Mouse (Mus musculus) cerebellum, postnatal 10 days (tissue): Measurements from ENCODE around the gene Hspb8.
"Not testable (repeated sequence)": the region's sequence is repeated elsewhere in the genome, so short reads cannot be mapped to it uniquely, and the experiment has no call there.

Source experiments
- DNase-seq, 2 experiments: peaks; one replicate each; pipeline ENCODE4 v3.0.0; 2021; ENCODE audit warnings: mixed read lengths in 2 of 2

The Hspb8 gene

GRCm38 (mm10) chr5:116387302-116387935 lies 35.2 kb downstream of the Hspb8 start:
- no peak for DNase-seq

DNA sequence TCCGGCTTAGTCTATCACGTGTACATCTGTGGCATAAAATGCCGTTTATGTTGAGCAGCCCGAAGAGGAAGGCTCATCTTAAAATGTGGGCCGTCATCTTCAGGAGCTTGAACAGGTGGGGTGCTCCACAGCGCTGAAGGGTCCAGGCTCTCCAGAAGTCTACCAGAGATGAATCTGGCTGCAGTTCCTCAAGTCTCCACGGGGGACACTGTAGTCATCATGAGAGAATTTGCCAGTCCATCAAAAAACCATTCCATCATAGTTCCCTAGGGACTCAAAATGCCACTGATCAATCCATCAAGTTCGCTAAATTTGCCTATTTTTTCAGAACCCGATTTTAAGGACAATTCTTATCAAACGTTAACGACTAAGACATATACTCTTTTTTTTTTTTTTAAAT lies 36.6 kb downstream of the Hspb8 start:
- peak; percentile 86 to 91 for DNase-seq

DNA sequence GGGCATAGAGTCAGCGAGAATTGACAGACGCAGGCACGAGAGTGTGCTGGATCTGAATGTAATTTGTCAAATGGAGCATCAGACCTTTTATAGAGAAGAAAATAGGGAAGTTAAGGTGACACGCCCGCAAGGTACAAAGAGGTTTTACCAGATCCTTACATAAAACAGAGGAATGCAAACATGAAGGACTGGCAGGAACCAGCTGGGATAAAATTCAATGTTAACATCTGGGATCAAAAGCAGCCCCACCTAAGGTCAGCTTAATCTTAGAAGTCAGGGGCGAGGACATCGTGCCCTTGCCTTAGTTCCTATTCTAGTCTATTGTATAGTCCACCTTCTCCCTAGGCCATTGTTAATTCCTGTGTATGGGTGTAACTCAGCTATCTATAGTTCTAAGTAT lies 40.0 kb downstream of the Hspb8 start:
- DNase-seq: not testable (repeated sequence)

DNA sequence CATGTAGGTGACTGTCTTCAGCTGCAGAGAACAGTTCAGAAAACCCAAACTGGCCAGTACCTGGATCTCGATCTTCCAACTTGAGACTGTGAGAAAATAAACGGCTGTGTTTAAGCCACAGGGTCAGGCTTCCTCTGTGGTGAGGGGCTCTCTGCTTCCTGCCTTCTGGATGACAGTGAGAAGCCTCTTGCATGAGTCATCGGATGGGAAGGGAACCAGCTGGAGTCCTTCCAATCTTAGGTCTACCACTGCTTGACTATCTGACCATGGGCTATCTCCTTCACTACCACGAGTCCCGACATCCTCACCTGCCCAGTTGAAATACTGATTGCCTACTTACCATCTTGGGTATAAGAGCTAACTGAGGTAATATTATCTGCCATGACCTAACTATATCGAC lies 40.9 kb downstream of the Hspb8 start:
- peak; percentile 19 to 34 for DNase-seq

DNA sequence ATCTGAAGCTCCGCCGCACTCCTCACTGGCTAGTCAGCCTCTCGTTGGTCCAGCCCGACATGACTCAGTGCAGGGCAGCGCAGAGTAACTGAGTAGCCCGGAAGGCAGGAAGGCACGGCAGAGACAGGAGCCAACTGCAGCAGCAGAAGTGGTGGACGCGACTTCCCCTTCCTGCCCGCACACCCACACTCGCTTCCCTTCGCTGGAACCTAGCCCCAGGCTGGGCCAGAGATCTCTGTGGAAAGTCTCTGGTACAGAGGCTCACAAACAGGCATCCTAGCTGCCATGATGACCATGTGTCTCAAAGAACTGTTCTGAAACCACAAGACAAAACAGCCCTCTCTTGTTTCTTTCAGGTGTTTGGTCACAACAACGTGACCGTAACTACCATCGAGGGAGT lies 41.4 kb downstream of the Hspb8 start:
- DNase-seq: no peak

DNA sequence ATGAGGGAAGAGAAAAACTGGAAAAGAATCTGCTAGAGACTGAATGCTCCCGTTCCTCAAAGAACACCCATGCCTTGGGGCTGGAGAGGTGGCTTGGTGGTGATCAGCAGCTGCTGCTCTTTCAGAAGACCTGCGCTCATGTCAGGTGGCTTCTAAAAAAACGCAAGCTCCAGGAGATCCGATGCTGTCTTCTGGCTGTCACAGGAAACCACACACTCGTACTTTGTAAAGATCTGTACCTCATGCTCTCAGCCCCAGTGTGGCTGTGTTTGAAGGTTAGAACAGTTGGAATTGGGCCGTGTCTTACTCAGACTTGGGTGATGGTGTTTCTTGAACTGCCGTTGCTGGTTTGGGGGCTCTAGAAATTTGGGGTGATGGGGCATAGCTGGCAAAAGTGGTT lies 42.3 kb downstream of the Hspb8 start:
- no peak for DNase-seq

GRCm38 (mm10) chr5:116378872-116379271 lies 43.8 kb downstream of the Hspb8 start:
- DNase-seq: no peak

DNA sequence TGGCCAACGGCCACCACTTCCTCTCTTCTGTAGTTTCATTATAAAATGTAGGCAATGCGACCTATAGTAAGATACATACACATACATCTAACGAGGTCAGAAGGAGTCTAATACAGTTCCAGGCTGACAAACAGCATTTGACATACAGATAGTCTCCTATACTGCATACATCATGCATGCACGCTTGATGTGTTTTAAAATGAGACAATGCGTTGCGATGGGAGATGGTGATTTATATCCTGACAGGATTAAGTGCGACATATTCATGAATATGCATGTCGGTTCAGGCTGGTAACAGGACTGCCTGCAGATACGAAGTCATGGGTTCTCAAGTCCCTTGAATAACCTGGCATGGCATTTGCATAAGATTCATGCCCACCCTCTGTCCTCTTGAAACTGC lies 54.7 kb downstream of the Hspb8 start:
- no peak for DNase-seq

DNA sequence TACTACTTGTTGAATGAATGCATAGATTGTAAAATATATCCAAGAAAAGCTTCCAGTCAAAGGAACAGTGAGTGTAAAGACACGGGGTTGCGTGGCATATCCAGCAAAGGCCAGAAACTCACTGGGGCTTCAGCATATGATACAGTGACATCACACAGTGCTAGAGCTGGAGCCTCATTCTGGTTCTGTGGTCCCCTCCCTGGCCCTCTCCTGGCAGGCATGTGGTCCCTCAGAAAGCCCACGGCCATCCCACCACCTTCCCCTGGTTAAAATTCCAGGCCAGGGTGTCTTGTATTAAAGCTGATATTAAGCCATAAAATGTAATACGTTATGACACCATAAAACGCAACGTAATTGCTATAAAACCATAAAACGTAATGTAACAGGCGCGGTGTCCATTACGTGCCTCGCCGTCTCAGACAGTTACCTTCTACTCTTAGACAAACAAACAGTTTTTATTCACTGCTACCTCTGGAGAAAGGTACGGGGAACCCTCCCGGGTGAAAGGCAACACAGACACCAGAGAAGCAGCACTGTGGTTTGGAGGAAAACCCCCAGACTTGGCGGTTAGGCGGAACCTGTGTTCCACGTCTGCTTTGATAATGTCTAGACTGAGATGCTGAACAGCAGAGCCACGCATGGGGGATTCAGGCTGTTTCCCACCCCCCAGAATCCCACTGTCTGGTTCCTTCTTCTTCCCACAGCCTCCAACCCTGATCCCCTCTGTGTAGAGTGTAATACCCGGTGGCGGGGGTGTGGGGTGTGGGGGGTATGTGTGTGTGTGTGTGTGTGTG lies 55.6 kb downstream of the Hspb8 start:
- DNase-seq: no peak

DNA sequence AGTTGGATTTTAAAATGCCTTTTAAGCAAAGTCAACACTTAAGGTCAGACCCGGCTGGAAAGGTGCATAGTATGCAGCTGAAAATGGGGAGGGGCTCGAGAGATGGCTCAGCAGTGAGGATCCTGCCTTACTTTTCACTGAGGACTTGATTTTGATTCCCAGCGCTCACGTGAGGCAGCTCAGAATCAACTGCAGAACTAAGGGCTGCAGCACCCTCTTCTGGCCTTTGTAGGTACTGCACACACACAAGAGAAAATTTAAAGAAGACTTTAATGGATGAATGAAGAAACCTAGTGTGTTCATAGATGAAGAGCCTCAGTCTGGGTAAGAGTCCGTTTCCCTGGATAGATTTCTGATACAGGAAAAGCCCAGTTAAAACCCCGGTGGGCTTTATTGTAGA lies 61.3 kb downstream of the Hspb8 start:
- DNase-seq: no peak

DNA sequence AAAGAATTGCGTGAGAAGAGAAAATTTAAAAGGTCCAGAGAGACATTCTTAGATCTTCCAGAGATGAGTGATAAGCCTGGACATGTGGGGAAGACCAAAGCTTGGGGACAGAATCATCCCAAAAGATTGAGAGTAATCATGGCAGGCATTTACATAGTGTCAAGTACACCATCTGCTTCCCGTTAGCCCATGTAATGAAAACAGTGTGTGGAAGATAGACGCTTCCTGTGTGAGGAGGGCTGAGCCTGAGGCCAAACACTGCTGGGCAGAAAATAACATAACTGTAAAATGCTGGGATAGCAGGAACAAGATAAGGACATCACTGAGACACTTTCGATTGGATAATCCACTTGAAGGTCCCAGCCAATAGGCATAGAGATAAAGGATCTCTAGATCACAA lies 61.9 kb downstream of the Hspb8 start:
- no peak for DNase-seq
